Mouse (Mus musculus): ENCODE measurements around the gene Nr1d2. TPM values are rescaled to one million over a fixed set of nuclear protein-coding genes. Genes with fewer than 3 reads are reported as not detected.

The Nr1d2 gene
- 10.4 and 11.3 TPM in 2 replicates for polyA plus RNA-seq (2015; fragmentation: Nextera tagmentation; extraction: Ambion mirVana)

DNA sequence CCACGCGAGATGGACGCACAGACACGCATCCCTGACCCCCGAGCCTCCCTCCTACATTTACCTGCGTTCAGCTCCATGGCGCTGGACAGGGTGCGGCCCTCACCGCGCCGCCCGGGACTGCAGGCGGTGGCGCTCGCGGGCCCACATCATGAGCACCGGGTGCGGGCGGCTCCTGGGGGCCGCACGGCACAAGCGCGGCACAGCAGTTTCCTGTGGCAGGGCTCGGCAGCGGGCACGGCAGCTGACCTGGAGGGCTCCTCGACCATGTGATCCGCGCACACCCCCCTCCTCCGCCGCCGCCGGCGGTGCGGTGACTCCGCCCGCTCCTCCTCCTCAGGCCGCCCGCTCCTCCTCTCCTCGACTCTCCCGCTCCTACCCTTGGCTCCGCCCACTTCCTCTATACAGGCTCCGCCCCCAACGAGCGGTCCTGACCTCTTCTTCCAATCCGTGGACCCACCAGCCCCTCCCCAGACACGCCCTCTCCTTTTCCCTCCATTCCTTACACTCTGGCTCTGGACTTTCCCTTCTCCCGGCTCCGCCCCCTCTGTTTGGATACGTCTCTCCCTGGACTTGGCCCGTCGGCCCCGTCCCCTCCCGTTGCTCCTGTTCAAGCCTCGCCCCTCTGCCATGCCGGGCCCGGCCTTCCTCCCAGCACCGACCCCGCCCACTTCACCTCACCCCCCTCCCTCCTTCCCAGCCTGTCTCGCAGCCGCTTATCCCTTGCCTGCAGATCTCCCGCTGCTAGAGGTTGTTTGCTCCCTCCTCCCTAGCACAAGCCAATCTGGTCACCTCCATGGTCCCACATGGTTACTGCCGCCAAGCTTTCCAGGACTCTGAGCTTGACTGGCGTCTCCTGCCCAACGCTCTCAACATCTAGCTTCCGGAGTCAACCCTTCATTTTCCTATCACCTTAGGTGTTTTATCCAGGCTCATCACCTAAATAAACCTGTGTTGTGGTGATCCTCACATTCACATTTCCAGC is at the start of gene Nr1d2:
Gene Nr1d2, minus strand, starts transcription at position 378 of the 982 bp plus-strand sequence.

DNA sequence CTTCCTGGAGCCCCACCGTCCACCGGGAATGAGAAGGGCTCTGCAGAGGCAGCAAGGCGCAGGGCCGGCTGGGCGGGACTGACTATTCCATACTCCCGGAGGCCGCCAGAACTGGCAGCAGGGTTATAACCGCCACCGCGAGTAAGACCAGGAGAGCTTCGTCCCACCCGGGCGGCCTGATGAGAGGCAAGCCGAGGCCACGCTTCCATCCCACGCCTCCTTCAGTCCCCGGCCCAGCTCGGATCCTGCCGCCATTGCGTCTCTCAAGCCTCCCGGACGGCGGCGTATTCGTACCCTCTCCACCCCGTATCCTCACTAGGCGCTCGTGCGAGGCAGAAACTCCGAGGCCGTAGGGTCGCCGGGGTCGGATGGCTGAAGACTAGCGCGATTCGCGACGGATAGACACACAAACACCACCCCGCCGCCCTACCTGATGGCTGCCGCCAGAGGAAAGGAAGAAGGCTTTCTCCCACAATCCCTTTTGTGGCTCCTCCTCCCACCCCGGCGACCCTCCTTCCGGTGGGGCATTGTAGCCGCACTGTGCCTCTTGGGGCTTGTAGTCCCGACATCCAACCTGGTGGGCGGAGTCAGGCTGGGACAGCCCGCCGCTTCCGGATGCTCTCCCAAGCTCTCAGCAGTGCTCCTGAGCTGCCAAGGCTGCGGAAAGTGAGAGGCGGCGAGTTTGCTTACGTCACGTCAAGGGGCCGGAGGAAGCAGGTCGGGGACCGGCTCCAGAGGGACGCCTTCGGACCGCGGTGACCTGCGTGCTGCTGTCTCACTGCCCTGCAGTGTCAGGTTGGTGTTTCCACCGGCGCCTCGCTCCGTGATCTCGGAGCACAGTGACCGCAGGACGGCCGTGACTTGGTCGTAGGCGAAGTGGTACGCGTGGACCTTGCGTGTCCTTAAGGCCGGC is 31.9 kb upstream of the Nr1d2 start, which contains the start of the genes Nkiras1 and Rpl15:
Gene Nkiras1, plus strand, starts transcription at position 608 of the 913 bp plus-strand sequence.
Gene Rpl15, minus strand, starts transcription at position 863 of the 913 bp plus-strand sequence.

Small RNA genes within 50 kb of the gene (microRNA-seq; reads per million reads assigned to microRNA genes)
- not detected for gene Gm44469

Other genes with a start within 250 kb of the Nr1d2 start
- 86.8 and 87.1 TPM in 2 replicates for gene Nkiras1, start 32.0 kb upstream of the Nr1d2 start, polyA plus RNA-seq (2015; fragmentation: Nextera tagmentation; extraction: Ambion mirVana)
- 261 and 285 TPM in 2 replicates for gene Rpl15, start 32.3 kb upstream of the Nr1d2 start, polyA plus RNA-seq (2015; fragmentation: Nextera tagmentation; extraction: Ambion mirVana)
- 158 and 164 TPM in 2 replicates for gene Ube2e1, start 92.7 kb upstream of the Nr1d2 start, polyA plus RNA-seq (2015; fragmentation: Nextera tagmentation; extraction: Ambion mirVana)